Mouse (Mus musculus) heart, postnatal 0 days (tissue): ENCODE measurements at regions not wholly inside any gene's neighbourhood (a gene's known extent, or its start where the extent isn't known, plus 50 kb on each side); places are given as distances from the start of the nearest gene placed in this dataset.

Experiments
- CTCF ChIP-seq: IDR thresholded peaks from 2 replicates; pipeline ENCODE4 v1.5.1; 2016; ENCODE audit warnings: antibody characterized with exemption, control low read depth, low read depth
- EP300 ChIP-seq: IDR thresholded peaks from 2 replicates; pipeline ENCODE4 v1.6.1; 2016; ENCODE audit warnings: antibody characterized with exemption, low read depth

DNA sequence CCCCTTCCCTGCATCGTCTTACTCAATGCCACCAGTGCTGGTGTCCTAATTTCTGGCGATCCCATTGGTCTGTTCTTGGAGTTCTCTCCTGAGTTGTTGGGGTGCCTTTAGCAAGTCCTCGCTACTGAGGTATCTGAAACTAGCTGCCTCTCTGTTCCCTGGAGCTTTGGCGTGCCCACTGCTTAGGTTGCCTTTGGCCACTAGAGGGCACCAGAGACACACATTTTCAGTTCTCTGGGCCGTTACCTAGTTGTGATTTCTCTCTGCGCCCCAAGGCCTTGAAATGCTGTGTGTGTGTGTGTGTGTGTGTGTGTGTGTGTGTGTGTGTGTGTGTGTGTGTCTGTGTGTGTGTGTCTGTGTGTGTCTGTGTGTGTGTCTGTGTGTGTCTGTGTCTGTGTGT is 70.6 kb downstream of the Tbx3 start:
- peak; percentile 95 for TF ChIP-seq CTCF
- no peak for TF ChIP-seq EP300
